Mouse (Mus musculus): ENCODE measurements around the gene Lmntd1.

GRCm38 (mm10) chr6:145557059-145557992 lies 56.8 kb downstream of the Lmntd1 start:
- no peak for TF ChIP-seq CTCF (IDR thresholded peaks at IDR 0.05; ENCODE audit: low read depth, low read length)
- no peak for TF ChIP-seq POLR2A (IDR thresholded peaks at IDR 0.05; ENCODE audit: borderline replicate concordance, low read depth, low read length)
